Mouse (Mus musculus) intestine, postnatal 0 days (tissue): ENCODE results near the gene Paip2b. TPM values are rescaled to one million over a fixed set of nuclear protein-coding genes. Genes with fewer than 3 reads are reported as not detected.
A peak's percentile ranks its signal among the peaks of the same experiment; 100 is the strongest.

Experiments
- ATAC-seq: fragments of 200-750 bp; cut with Nextera tagmentation; 2 replicates; pipeline ENCODE4 v1.8.0; 2017; ENCODE audit warnings: mild to moderate bottlenecking, moderate TSS enrichment, moderate library complexity
- H3K27ac ChIP-seq: fragments of 300-500 bp; sonication (generic); 2 replicates; pipeline ENCODE4 v1.5.1; 2014; ENCODE audit warnings: mild to moderate bottlenecking, low read depth, low read length, moderate library complexity
- H3K27me3 ChIP-seq: fragments of 300-500 bp; sonication (generic); replicated peaks from 2 replicates; pipeline ENCODE4 v1.6.1; 2014; ENCODE audit warnings: low read length, mixed read lengths; ENCODE audit not compliant: control insufficient read depth, insufficient read depth
- H3K36me3 ChIP-seq: fragments of 300-500 bp; sonication (generic); 2 replicates; pipeline ENCODE4 v1.6.1; 2014; ENCODE audit warnings: mild to moderate bottlenecking, moderate library complexity; ENCODE audit not compliant: control insufficient read depth, insufficient read depth
- H3K4me1 ChIP-seq: fragments of 300-500 bp; sonication (generic); replicated peaks from 2 replicates; pipeline ENCODE4 v1.6.1; 2014; ENCODE audit warnings: antibody characterized with exemption, low read length, mixed read lengths; ENCODE audit not compliant: control insufficient read depth, insufficient read depth
- H3K4me2 ChIP-seq: fragments of 300-500 bp; sonication (generic); replicated peaks from 2 replicates; pipeline ENCODE4 v1.6.1; 2014; ENCODE audit warnings: low read depth, mild to moderate bottlenecking, moderate library complexity
- H3K4me3 ChIP-seq: fragments of 300-500 bp; sonication (generic); 2 replicates; pipeline ENCODE4 v1.5.1; 2014; ENCODE audit warnings: low read depth, low read length
- H3K9ac ChIP-seq: fragments of 300-500 bp; sonication (generic); 2 replicates; pipeline ENCODE4 v1.6.1; 2014; ENCODE audit warnings: mild to moderate bottlenecking, low read depth, low read length
- H3K9me3 ChIP-seq: fragments of 300-500 bp; sonication (generic); 2 replicates; pipeline ENCODE4 v1.6.1; 2016; ENCODE audit warnings: mixed run types; ENCODE audit not compliant: control insufficient read depth
- CTCF ChIP-seq: sonication (generic); IDR thresholded peaks from 2 replicates; pipeline ENCODE4 v1.5.1; 2016; ENCODE audit warnings: low read depth, mild to moderate bottlenecking, control low read depth, antibody characterized with exemption, moderate library complexity
- WGBS: fragments of 180-500 bp; shearing (Covaris S2); extraction: QIAGEN DNeasy Blood & Tissue Kit; methylation state at CpG from one replicate; pipeline ENCODE4 v1.1.7; 2014; 5-methylcytosine and 5-hydroxymethylcytosine counted together
- polyA plus RNA-seq: library from polyadenylated mRNA; unstranded; fragments of >200 nt; fragmentation: Nextera tagmentation; extraction: Ambion mirVana; gene quantifications from 2 replicates; pipeline ENCODE4 v1.2.1, GENCODE M21; 2015

Gene Paip2b
- polyA plus RNA-seq, 1 experiment from 2014 or later, result 5.6 TPM

- H3K9me3 ChIP-seq, result no peaks in the 10 kb centered on the region
- H3K4me2 ChIP-seq, result peak within 1 kb of the TSS; percentile 57
- TF ChIP-seq CTCF, result no peak
- 0 out of 2 replicates have a peak, but pooled peaks cover 5% of the 10 kb centered on the region for H3K4me1 ChIP-seq
- H3K9ac ChIP-seq, result no peak within 1 kb of the TSS
- H3K27ac ChIP-seq, result no peak within 1 kb of the TSS
- H3K36me3 ChIP-seq, result no peaks in the 10 kb centered on the region
- H3K4me3 ChIP-seq, result peak within 1 kb of the TSS; percentile 27
- WGBS, result 32% methylated on average over 6 of the region's 6 CpGs
- H3K27me3 ChIP-seq, result peaks cover 35% of the 10 kb centered on the region
- no peak for ATAC-seq
These were observed 69.2 kb downstream of the Paip2b start, which contains the start of gene Ankrd53 for GRCm38 (mm10) chr6:83762344-83762743. TSS of gene Ankrd53 (plus strand) at chr6:83762644.

GRCm38 (mm10) chr6:83756051-83756450 lies 75.5 kb downstream of the Paip2b start:
- no peak overlapping the region for H3K4me2 ChIP-seq
- no peak overlapping the region for H3K27ac ChIP-seq
- H3K4me3 ChIP-seq, result no peak overlapping the region
- H3K9me3 ChIP-seq, result no peaks in the 10 kb centered on the region
- no peaks in the 10 kb centered on the region for H3K4me1 ChIP-seq
- no peaks in the 10 kb centered on the region for H3K36me3 ChIP-seq
- WGBS, result 73% methylated on average over 9 of the region's 9 CpGs
- no peak for TF ChIP-seq CTCF
- H3K9ac ChIP-seq, result no peak overlapping the region
- ATAC-seq, result no peak
- H3K27me3 ChIP-seq, result peaks cover 45% of the 10 kb centered on the region

Other genes starting within 250 kb of the Paip2b start
- 4.5 and 5.3 TPM in 2 replicates for gene Clec4f, start 175.6 kb downstream of the Paip2b start, polyA plus RNA-seq
- gene Cd207, start 153.9 kb downstream of the Paip2b start, polyA plus RNA-seq, result not detected in 2 replicates
- not detected in 2 replicates for gene Vax2, start 120.5 kb downstream of the Paip2b start, polyA plus RNA-seq
- gene Atp6v1b1, start 88.8 kb downstream of the Paip2b start, polyA plus RNA-seq, result not detected in 2 replicates
- gene Ankrd53, start 69.1 kb downstream of the Paip2b start, polyA plus RNA-seq, result not detected in 2 replicates
- gene Tex261, start 55.9 kb downstream of the Paip2b start, polyA plus RNA-seq, result 107 and 111 TPM in 2 replicates
- 116 and 134 TPM in 2 replicates for gene Nagk, start 36.8 kb downstream of the Paip2b start, polyA plus RNA-seq
- 21.5 and 24.3 TPM in 2 replicates for gene Zfp638, start 35.4 kb upstream of the Paip2b start, polyA plus RNA-seq
- gene Dysf, start 176.8 kb upstream of the Paip2b start, polyA plus RNA-seq, result 5.1 and 5.9 TPM in 2 replicates